Mouse (Mus musculus) ovary, postnatal 10 days (tissue): ENCODE results near the gene Dach1.

Experiments used
- DNase-seq: peaks from one replicate; pipeline ENCODE4 v3.0.0; 2022; ENCODE audit warnings: low spot score

Dach1 gene

GRCm38 (mm10) chr14:98035261-98035660 lies 134.3 kb downstream of the Dach1 start:
- no peak for DNase-seq

- DNase-seq, result no peak
Observed at GRCm38 (mm10) chr14:98023540-98023939, 146.0 kb downstream of the Dach1 start.

GRCm38 (mm10) chr14:98014053-98014452 lies 155.5 kb downstream of the Dach1 start:
- no peak for DNase-seq

GRCm38 (mm10) chr14:98008501-98008900 lies 161.1 kb downstream of the Dach1 start:
- no peak for DNase-seq

GRCm38 (mm10) chr14:98002021-98002680 lies 167.4 kb downstream of the Dach1 start:
- no peak for DNase-seq

GRCm38 (mm10) chr14:97998584-97998983 lies 171.0 kb downstream of the Dach1 start:
- no peak for DNase-seq

GRCm38 (mm10) chr14:97983251-97983650 lies 186.3 kb downstream of the Dach1 start:
- DNase-seq, result no peak

- no peak for DNase-seq
Observed at GRCm38 (mm10) chr14:97982676-97983075, 186.9 kb downstream of the Dach1 start.

- no peak for DNase-seq
Observed at GRCm38 (mm10) chr14:97980879-97981278, 188.7 kb downstream of the Dach1 start.

GRCm38 (mm10) chr14:97976091-97976490 lies 193.5 kb downstream of the Dach1 start:
- no peak for DNase-seq

GRCm38 (mm10) chr14:97975447-97975846 lies 194.1 kb downstream of the Dach1 start:
- DNase-seq, result no peak

- DNase-seq, result no peak
Observed at GRCm38 (mm10) chr14:97964543-97965069, 205.0 kb downstream of the Dach1 start.

GRCm38 (mm10) chr14:97963624-97964023 lies 205.9 kb downstream of the Dach1 start:
- DNase-seq, result no peak

GRCm38 (mm10) chr14:97956356-97956755 lies 213.2 kb downstream of the Dach1 start:
- DNase-seq, result no peak

GRCm38 (mm10) chr14:97945471-97945870 lies 224.1 kb downstream of the Dach1 start:
- no peak for DNase-seq

- DNase-seq, result no peak
Observed at GRCm38 (mm10) chr14:97944643-97945268, 224.8 kb downstream of the Dach1 start.

GRCm38 (mm10) chr14:97942361-97942760 lies 227.2 kb downstream of the Dach1 start:
- no peak for DNase-seq

- no peak for DNase-seq
Observed at GRCm38 (mm10) chr14:97896622-97897021, 272.9 kb downstream of the Dach1 start.

GRCm38 (mm10) chr14:97881976-97882375 lies 287.6 kb downstream of the Dach1 start:
- no peak for DNase-seq

- no peak for DNase-seq
Observed at GRCm38 (mm10) chr14:97871001-97871400, 298.6 kb downstream of the Dach1 start.

GRCm38 (mm10) chr14:97858384-97858783 lies 311.2 kb downstream of the Dach1 start:
- no peak for DNase-seq

- DNase-seq, result no peak
Observed at GRCm38 (mm10) chr14:97857276-97857675, 312.3 kb downstream of the Dach1 start.

GRCm38 (mm10) chr14:97855345-97855744 lies 314.2 kb downstream of the Dach1 start:
- DNase-seq, result no peak

- no peak for DNase-seq
Observed at GRCm38 (mm10) chr14:97850486-97850885, 319.1 kb downstream of the Dach1 start.
